Mouse (Mus musculus) B cell, adult 62 days (primary cell): ENCODE results near the gene Prdm9. TPM values are rescaled to one million over a fixed set of nuclear protein-coding genes. Genes with fewer than 3 reads are reported as not detected.

Experiments used
- total RNA-seq: library from RNA; stranded (reverse); gene quantifications from 4 replicates; pipeline ENCODE4 v1.2.4, GENCODE M21; 2023

Prdm9 gene
- 29.8 to 39.1 TPM (median 31.6 TPM) in 4 replicates for total RNA-seq

GRCm38 (mm10) chr17:15564014-15564927, at the start of gene Prdm9:
TSS of gene Prdm9 (minus strand) at chr17:15564354.

GRCm38 (mm10) chr17:15526986-15527810, 37.0 kb downstream of the Prdm9 start, which contains the start of gene Pdcd2:
TSS of gene Pdcd2 (minus strand) at chr17:15527301.

GRCm38 (mm10) chr17:15499656-15500394, 64.3 kb downstream of the Prdm9 start, which contains the start of the genes Psmb1 and Tbp:
TSS of gene Psmb1 (minus strand) at chr17:15499751.
TSS of gene Tbp (plus strand) at chr17:15499888.

Other genes starting within 250 kb of the Prdm9 start
- 3.1 to 9.3 TPM (median 5.5 TPM) in 4 replicates for gene Dll1, start 187.5 kb downstream of the Prdm9 start, total RNA-seq
- gene Fam120b, start 168.2 kb downstream of the Prdm9 start, total RNA-seq, result 28.7 to 33.2 TPM (median 30.6 TPM) in 4 replicates
- 101 to 111 TPM (median 104 TPM) in 4 replicates for gene Psmb1, start 64.6 kb downstream of the Prdm9 start, total RNA-seq
- gene Tbp, start 64.5 kb downstream of the Prdm9 start, total RNA-seq, result 55.0 to 61.2 TPM (median 57.6 TPM) in 4 replicates
- gene Pdcd2, start 37.1 kb downstream of the Prdm9 start, total RNA-seq, result 30.4 to 36.6 TPM (median 34.3 TPM) in 4 replicates
- 116 to 128 TPM (median 122 TPM) in 4 replicates for gene Chd1, start 140.6 kb upstream of the Prdm9 start, total RNA-seq